Mouse (Mus musculus): ENCODE results near the gene Lrrc10.
"Not testable (repeated sequence)": the region's sequence is repeated elsewhere in the genome, so short reads cannot be mapped to it uniquely, and the experiment has no call there.

Lrrc10 gene

GRCm38 (mm10) chr10:117045175-117046056 lies at the start of gene Lrrc10:
Gene Lrrc10 (plus strand): TSS chr10:117045341.
- DNase-seq = peak; percentile 41

- DNase-seq = no peak
These were observed 49.4 kb upstream of the Lrrc10 start for GRCm38 (mm10) chr10:116995584-116996235.

- no peak for DNase-seq
These were observed 48.9 kb upstream of the Lrrc10 start for GRCm38 (mm10) chr10:116996236-116996600.

- DNase-seq = no peak
These were observed 46.3 kb upstream of the Lrrc10 start for GRCm38 (mm10) chr10:116998716-116999455.

GRCm38 (mm10) chr10:117000975-117001374 lies 44.2 kb upstream of the Lrrc10 start:
- no peak for DNase-seq

GRCm38 (mm10) chr10:117004695-117005094 lies 40.4 kb upstream of the Lrrc10 start:
- no peak for DNase-seq

GRCm38 (mm10) chr10:117005707-117006464 lies 39.3 kb upstream of the Lrrc10 start:
- DNase-seq = no peak

- DNase-seq = no peak
These were observed 35.5 kb upstream of the Lrrc10 start for GRCm38 (mm10) chr10:117009691-117010090.

GRCm38 (mm10) chr10:117011047-117011446 lies 34.1 kb upstream of the Lrrc10 start:
- DNase-seq = no peak

GRCm38 (mm10) chr10:117013689-117014390 lies 31.3 kb upstream of the Lrrc10 start:
- DNase-seq = no peak

GRCm38 (mm10) chr10:117014565-117014964 lies 30.6 kb upstream of the Lrrc10 start:
- DNase-seq = no peak

- DNase-seq = no peak
These were observed 26.8 kb upstream of the Lrrc10 start for GRCm38 (mm10) chr10:117018281-117018840.

GRCm38 (mm10) chr10:117021020-117021754 lies 24.0 kb upstream of the Lrrc10 start:
- no peak for DNase-seq

GRCm38 (mm10) chr10:117023693-117024092 lies 21.4 kb upstream of the Lrrc10 start:
- DNase-seq = no peak

- DNase-seq = not testable (repeated sequence)
These were observed 19.4 kb upstream of the Lrrc10 start for GRCm38 (mm10) chr10:117025776-117026175.

- no peak for DNase-seq
These were observed 19.0 kb upstream of the Lrrc10 start for GRCm38 (mm10) chr10:117026176-117026575.

GRCm38 (mm10) chr10:117031160-117031559 lies 14.0 kb upstream of the Lrrc10 start:
- DNase-seq = no peak

- peak; percentile 54 for DNase-seq
These were observed 11.4 kb upstream of the Lrrc10 start for GRCm38 (mm10) chr10:117033785-117034184.

- DNase-seq = no peak
These were observed 4.8 kb upstream of the Lrrc10 start for GRCm38 (mm10) chr10:117040355-117040754.

GRCm38 (mm10) chr10:117042295-117042694 lies 2.8 kb upstream of the Lrrc10 start:
- DNase-seq = no peak
